Mouse (Mus musculus) heart, embryonic 13.5 days (tissue): Measurements from ENCODE around the gene Trim43b. TPM values are rescaled to one million over a fixed set of nuclear protein-coding genes. Genes with fewer than 3 reads are reported as not detected.
"Not testable (repeated sequence)": the region's sequence is repeated elsewhere in the genome, so short reads cannot be mapped to it uniquely, and the experiment has no call there.

Experiments used
- ATAC-seq: fragments of 200-750 bp; cut with Nextera tagmentation; 2 replicates; pipeline ENCODE4 v1.8.0; 2017; ENCODE audit warnings: moderate TSS enrichment; ENCODE audit not compliant: insufficient number of reproducible peaks, low FRiP score, low TSS enrichment; ENCODE audit errors: extremely low read depth
- H3K27ac ChIP-seq: fragments of 300-500 bp; sonication (generic); replicated peaks from 2 replicates; pipeline ENCODE4 v1.5.1; 2015; ENCODE audit warnings: moderate library complexity, mild to moderate bottlenecking, inconsistent platforms
- H3K27me3 ChIP-seq: fragments of 300-500 bp; sonication (generic); replicated peaks from 2 replicates; pipeline ENCODE4 v1.6.1; 2015; ENCODE audit warnings: mild to moderate bottlenecking, inconsistent platforms
- H3K36me3 ChIP-seq: fragments of 300-500 bp; sonication (generic); 2 replicates; pipeline ENCODE4 v1.6.1; 2015; ENCODE audit warnings: mild to moderate bottlenecking, inconsistent platforms
- H3K4me1 ChIP-seq: fragments of 300-500 bp; sonication (generic); 2 replicates; pipeline ENCODE4 v1.6.1; 2015; ENCODE audit warnings: inconsistent platforms
- H3K4me2 ChIP-seq: fragments of 300-500 bp; sonication (generic); 2 replicates; pipeline ENCODE4 v1.6.1; 2015; ENCODE audit warnings: inconsistent platforms, mild to moderate bottlenecking, moderate library complexity
- H3K4me3 ChIP-seq: fragments of 300-500 bp; sonication (generic); 2 replicates; pipeline ENCODE4 v1.5.1; 2015; ENCODE audit warnings: moderate library complexity, mild to moderate bottlenecking, inconsistent platforms
- H3K9ac ChIP-seq: fragments of 300-500 bp; sonication (generic); 2 replicates; pipeline ENCODE4 v1.6.1; 2015; ENCODE audit warnings: inconsistent platforms, mild to moderate bottlenecking, moderate library complexity
- H3K9me3 ChIP-seq: fragments of 300-500 bp; sonication (generic); 2 replicates; pipeline ENCODE4 v1.6.1; 2016; ENCODE audit warnings: inconsistent platforms
- WGBS: fragments of 180-500 bp; shearing (Covaris S2); methylation state at CpG from one replicate; pipeline ENCODE4 v1.1.7; 2015; ENCODE audit warnings: mixed read lengths; 5-methylcytosine and 5-hydroxymethylcytosine counted together
- polyA plus RNA-seq: library from polyadenylated mRNA; unstranded; fragments of >200 nt; fragmentation: Nextera tagmentation; extraction: Ambion mirVana; gene quantifications from 2 replicates; pipeline ENCODE4 v1.2.1, GENCODE M21; 2015

The Trim43b gene
- not detected in 2 replicates for polyA plus RNA-seq

GRCm38 (mm10) chr9:89092735-89093134 lies at the start of gene Trim43b:
Gene Trim43b, minus strand, starts transcription at chr9:89092835.
- H3K4me3 ChIP-seq, H3K27ac ChIP-seq, H3K9ac ChIP-seq, H3K4me2 ChIP-seq, ATAC-seq, H3K27me3 ChIP-seq, H3K4me1 ChIP-seq, H3K9me3 ChIP-seq, H3K36me3 ChIP-seq: not testable (repeated sequence)
- 68% methylated on average over 2 of the region's 2 CpGs for WGBS

DNA sequence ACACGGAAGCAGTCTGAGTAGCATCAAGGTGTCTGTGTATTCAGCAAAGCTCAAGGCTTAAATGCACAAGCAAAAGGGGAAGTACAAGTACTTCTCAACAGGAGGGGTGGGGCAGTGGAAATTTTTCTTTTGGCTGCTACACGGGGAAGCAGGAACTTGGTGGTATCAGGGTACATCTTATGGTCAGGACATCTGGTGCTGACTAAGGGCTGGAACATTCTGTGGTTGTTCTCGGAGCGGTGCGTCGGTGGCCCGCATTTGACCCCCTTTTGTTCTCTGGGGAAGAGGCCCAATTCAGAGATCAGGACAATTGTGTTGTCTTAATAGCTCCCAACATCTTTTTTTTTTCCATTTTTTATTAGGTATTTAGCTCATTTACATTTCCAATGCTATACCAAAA lies 11.9 kb upstream of the Trim43b start:
- not testable (repeated sequence) for H3K36me3 ChIP-seq, H3K4me1 ChIP-seq, H3K4me3 ChIP-seq, H3K27ac ChIP-seq, H3K9ac ChIP-seq, H3K27me3 ChIP-seq, H3K4me2 ChIP-seq, H3K9me3 ChIP-seq, ATAC-seq
- 80% methylated on average over 7 of the region's 7 CpGs for WGBS

DNA sequence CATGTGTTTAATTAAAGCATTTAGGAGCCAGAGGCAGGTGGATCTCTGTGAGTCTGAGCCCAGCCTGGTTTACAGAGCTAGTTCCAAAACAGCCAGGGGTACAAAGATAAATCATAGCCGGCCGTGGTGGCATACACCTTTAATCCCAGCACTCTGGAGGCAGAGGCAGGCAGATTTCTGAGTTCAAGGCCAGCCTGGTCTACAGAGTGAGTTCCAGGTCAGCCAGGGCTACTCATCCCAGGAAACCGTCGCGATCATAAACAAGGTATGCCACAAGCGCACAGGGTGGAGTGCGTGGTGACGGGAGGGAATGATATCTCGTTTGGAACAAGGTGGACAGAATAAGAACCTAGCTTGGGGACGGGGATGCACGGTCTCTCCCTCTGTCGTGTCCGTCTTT lies 5.9 kb downstream of the Trim43b start:
- H3K4me3 ChIP-seq, H3K9ac ChIP-seq, H3K4me1 ChIP-seq, ATAC-seq, H3K9me3 ChIP-seq, H3K27ac ChIP-seq, H3K27me3 ChIP-seq, H3K4me2 ChIP-seq, H3K36me3 ChIP-seq: not testable (repeated sequence)
- WGBS = 88% methylated on average over 13 of the region's 13 CpGs

DNA sequence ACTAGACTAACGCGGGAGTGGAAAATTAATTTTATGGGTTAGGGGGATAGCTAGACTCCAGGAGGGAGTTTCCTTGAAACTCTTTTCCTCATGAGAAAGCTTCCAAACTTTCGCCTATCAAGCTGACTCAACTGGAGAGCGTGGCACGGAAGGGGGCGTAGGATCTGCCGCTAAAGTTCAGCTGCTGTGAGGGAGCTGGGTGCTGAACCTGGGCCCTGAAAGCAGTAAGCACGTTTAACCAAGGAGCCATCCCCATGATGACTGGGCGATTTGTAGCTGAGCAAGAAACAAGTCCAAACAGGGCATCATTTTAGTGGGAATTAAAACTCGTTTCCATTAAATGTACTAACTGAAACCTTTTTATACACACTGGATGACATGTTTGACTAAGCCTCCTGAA lies 13.0 kb downstream of the Trim43b start:
- not testable (repeated sequence) for H3K36me3 ChIP-seq, ATAC-seq, H3K9ac ChIP-seq, H3K27me3 ChIP-seq, H3K4me2 ChIP-seq, H3K9me3 ChIP-seq, H3K4me3 ChIP-seq, H3K4me1 ChIP-seq, H3K27ac ChIP-seq
- WGBS = 67% methylated on average over 10 of the region's 10 CpGs

GRCm38 (mm10) chr9:89076508-89076907 lies 16.1 kb downstream of the Trim43b start:
- H3K4me3 ChIP-seq, H3K4me1 ChIP-seq, H3K36me3 ChIP-seq, H3K27me3 ChIP-seq, ATAC-seq, H3K9me3 ChIP-seq, H3K4me2 ChIP-seq, H3K9ac ChIP-seq, H3K27ac ChIP-seq: not testable (repeated sequence)
- 71% methylated on average over 2 of the region's 5 CpGs for WGBS

GRCm38 (mm10) chr9:89067143-89067501 lies 25.5 kb downstream of the Trim43b start:
- not testable (repeated sequence) for H3K9me3 ChIP-seq, H3K36me3 ChIP-seq, ATAC-seq, H3K4me1 ChIP-seq, H3K27me3 ChIP-seq, H3K4me3 ChIP-seq, H3K9ac ChIP-seq, H3K27ac ChIP-seq
- H3K4me2 ChIP-seq = peak overlapping the region; percentile 20; the same call in 1 of the 2 replicates
- WGBS = 83% methylated on average over 4 of the region's 6 CpGs

DNA sequence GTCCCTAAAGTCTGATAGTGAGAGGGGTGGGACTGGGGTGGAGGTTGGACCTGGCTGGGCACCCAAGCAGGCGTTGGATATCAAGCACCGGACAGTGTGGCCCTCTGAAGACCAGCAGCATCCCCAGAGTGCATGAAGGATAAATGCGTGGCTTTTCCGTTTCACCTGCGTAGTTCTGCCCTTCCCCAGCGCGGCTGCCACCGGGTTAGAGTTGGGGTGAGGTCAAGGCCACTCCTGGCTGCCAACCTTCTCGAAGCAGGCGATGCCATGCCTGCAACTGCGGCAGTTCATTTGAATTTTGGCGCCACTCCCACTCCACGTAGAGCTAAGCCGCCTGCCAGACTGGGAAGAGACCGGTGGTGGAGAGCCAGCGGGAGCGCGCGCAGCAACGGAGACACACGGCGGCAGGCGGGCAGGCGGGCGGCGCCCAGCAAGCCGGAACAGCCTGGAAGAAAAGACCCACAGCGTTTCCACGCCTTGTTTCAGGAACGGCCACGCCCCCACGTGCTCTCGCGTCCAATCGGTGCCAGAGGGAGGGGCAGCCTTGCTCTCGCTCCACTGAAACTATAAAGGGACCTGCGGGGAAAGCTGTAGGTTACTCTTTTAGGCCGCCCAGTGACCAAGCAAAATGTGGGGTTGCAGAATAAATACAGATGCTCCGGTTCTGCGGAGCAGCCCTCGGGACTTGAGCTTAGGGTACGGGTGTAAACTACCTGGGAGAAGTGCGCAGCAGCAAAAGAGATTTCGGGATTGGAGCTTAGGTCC lies 26.1 kb downstream of the Trim43b start:
- H3K4me2 ChIP-seq = peak overlapping the region; percentile 20; the same call in 1 of the 2 replicates
- not testable (repeated sequence) for H3K9ac ChIP-seq, H3K27me3 ChIP-seq, H3K27ac ChIP-seq, H3K36me3 ChIP-seq, H3K9me3 ChIP-seq, H3K4me1 ChIP-seq
- 72% methylated on average over 38 of the region's 44 CpGs for WGBS
- H3K4me3 ChIP-seq = 0 out of 2 replicates have a peak overlapping the region, but pooled peaks have one; percentile 11
- ATAC-seq = peak; percentile 76

Other genes starting within 250 kb of the Trim43b start
- gene Bcl2a1a, start 135.9 kb downstream of the Trim43b start, polyA plus RNA-seq = 0.55 TPM in 1 of 2 replicates, not detected in the other
- 1.5 TPM in 2 replicates for gene Bcl2a1b, start 106.4 kb upstream of the Trim43b start, polyA plus RNA-seq
- gene Gm29094, start 106.5 kb upstream of the Trim43b start, polyA plus RNA-seq = 0.24 TPM in 1 of 2 replicates, not detected in the other
- 15.8 and 16.6 TPM in 2 replicates for gene Mthfs, start 117.8 kb upstream of the Trim43b start, polyA plus RNA-seq